Mouse (Mus musculus) Patski (cell line): ENCODE measurements around the gene Spata21. TPM values are rescaled to one million over a fixed set of nuclear protein-coding genes. Genes with fewer than 3 reads are reported as not detected.
A peak's percentile ranks its signal among the peaks of the same experiment; 100 is the strongest.
"Not testable (repeated sequence)": the region's sequence is repeated elsewhere in the genome, so short reads cannot be mapped to it uniquely, and the experiment has no call there.

Source experiments
- ATAC-seq: fragments of 100-300 bp; one replicate; pipeline ENCODE4 v1.8.0; 2021
- CTCF ChIA-PET: fragments of 350-600 bp; sonication (Branson Sonifier 250); formaldehyde crosslinking; loops from one replicate; lab custom pipeline; 2022; ENCODE audit warnings: inconsistent platforms; lab: Charles Lee
- POLR2A ChIA-PET: fragments of 350-600 bp; sonication (Branson Sonifier 250); formaldehyde crosslinking; loops from one replicate; lab custom pipeline; 2022; ENCODE audit warnings: antibody characterized with exemption, inconsistent platforms; lab: Charles Lee
- DNase-seq: peaks from one replicate; pipeline ENCODE4 v3.0.0-alpha.2; 2011; ENCODE audit warnings: low read depth, low spot score
- H3K27me3 ChIP-seq: fragments of 371-371 bp; one replicate; pipeline ENCODE4 v1.5.1; 2021
- CTCF ChIP-seq: fragments of 100-300 bp; IDR thresholded peaks from one replicate; pipeline ENCODE4 v1.5.1; 2021
- in situ Hi-C: fragments of 300-500 bp; cut with MboI; formaldehyde crosslinking; loops from 3 replicates; pipeline ENCODE4 v1.11.1; 2018; ENCODE audit warnings: low pct_unique_long_range_greater_than_20kb, mixed read lengths
- polyA plus RNA-seq: library from polyadenylated mRNA; unstranded; gene quantifications from one replicate; pipeline ENCODE4 v1.2.3, GENCODE M21; 2021

Gene Spata21
- polyA plus RNA-seq, 1 experiment from 2014 or later, result not detected

DNA sequence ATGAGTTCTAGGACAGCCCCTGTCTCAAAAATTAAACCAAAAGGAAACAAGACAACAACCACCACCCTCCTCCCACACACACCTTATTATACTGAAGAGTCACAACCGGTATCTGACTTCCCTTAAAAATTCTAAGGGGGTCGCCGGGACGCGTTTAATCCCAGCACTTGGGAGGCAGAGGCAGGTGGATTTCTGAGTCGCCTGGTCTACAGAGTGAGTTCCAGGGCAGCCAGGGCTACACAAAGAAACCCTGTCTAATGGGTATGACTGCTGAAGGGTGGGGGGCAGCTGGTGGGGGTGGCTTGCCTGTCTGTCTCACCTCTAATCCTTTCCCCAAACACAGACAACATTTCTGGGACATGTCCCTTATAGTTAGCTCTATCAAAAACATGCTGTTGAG lies 52.8 kb downstream of the Spata21 start:
- ATAC-seq (no peak), DNase-seq (no peak)
- CTCF ChIA-PET, result interaction anchor here (0.6 kb wide), 1 partner anchor 124 kb away, joined by 3 read pairs; no protein-coding TSS in a partner anchor
- POLR2A ChIA-PET, result no interaction called here
- no peak for TF ChIP-seq CTCF
- H3K27me3 ChIP-seq, result no peaks in the 10 kb centered on the region
- in situ Hi-C loops, result loop anchor here (10.0 kb wide), 1 partner anchor 224 kb away; the partner anchor contains the start of gene Fam131c

DNA sequence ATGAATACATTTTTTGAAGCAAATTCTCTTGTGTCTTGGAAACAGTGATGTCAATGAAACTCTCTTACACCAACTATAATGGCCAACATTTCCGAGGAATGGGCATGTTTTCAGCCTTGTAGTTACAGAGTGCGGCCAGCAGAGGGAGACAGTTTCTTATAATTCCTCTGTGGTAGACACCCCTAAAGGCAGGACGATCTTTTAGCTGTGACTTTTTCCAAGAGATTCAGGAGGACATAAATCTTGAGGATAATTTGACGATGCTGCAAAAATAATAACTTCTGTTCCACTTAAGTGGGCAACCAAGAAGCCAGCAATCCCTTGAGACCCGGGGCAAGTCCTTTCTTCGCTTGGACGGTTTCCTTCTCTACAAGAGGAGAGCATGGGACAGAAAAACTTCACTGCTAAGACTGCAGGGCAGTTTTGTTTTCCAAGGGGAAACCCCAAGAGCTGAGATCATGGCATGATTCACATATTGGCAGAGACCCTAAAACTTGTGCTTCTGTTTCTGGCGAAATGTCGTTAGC lies 54.2 kb downstream of the Spata21 start:
- ChIA-PET POLR2A (no interaction called here), CTCF (interaction anchor here (0.7 to 1.9 kb wide), 3 partner anchors 11 to 19 kb away, joined by 3 to 6 read pairs (median 3); no protein-coding TSS in a partner anchor)
- H3K27me3 ChIP-seq, result no peaks in the 10 kb centered on the region
- in situ Hi-C loops, result loop anchor here (10.0 kb wide), 1 partner anchor 222 kb away; the partner anchor contains the start of gene Fam131c
- DNase-seq (peak; percentile 64), ATAC-seq (no peak)
- TF ChIP-seq CTCF, result no peak

DNA sequence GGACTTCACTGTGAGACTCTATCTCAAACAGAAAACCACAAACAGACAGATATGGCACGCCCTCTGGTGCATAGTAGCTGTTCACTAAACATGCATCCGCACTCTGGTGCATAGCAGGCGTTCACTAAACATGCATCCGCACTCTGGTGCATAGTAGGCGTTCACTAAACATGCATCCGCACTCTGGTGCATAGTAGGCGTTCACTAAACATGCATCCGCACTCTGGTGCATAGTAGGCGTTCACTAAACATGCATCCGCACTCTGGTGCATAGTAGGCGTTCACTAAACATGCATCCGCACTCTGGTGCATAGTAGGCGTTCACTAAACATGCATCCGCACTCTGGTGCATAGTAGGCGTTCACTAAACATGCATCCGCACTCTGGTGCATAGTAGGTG lies 57.0 kb downstream of the Spata21 start:
- H3K27me3 ChIP-seq, POLR2A ChIA-PET, DNase-seq, ATAC-seq, CTCF ChIA-PET: not testable (repeated sequence)
- in situ Hi-C loops, result loop anchor here (10.0 kb wide), 1 partner anchor 220 kb away; the partner anchor contains the start of gene Fam131c

DNA sequence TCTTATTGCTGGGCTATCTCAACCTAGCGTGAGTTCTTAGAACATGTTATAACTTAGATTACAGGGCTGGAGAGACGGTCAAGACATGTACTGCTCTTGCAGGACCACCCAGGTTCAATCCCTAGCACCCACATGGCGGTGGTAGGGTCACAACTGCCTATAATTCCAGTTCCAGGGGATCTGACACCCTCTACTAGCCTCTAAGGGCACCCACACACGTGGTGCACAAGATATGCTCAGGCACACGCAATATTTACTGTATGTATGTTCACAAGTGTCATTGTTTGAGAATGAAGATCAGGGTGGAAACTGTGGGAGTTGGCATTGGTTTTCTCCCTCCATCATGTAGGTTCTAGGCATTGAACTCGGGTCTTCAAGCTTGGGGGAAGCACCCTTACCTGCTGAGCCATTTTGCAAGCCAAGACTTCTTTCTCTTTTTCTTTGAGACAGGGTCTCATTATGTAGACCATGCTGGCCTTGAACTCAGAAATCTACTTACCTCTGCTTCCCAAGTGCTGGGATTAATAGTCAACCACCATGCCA lies 58.4 kb downstream of the Spata21 start:
- POLR2A ChIA-PET, result no interaction called here
- TF ChIP-seq CTCF, result no peak
- in situ Hi-C loops, result loop anchor here (10.0 kb wide), 1 partner anchor 218 kb away; the partner anchor contains the start of gene Fam131c

DNA sequence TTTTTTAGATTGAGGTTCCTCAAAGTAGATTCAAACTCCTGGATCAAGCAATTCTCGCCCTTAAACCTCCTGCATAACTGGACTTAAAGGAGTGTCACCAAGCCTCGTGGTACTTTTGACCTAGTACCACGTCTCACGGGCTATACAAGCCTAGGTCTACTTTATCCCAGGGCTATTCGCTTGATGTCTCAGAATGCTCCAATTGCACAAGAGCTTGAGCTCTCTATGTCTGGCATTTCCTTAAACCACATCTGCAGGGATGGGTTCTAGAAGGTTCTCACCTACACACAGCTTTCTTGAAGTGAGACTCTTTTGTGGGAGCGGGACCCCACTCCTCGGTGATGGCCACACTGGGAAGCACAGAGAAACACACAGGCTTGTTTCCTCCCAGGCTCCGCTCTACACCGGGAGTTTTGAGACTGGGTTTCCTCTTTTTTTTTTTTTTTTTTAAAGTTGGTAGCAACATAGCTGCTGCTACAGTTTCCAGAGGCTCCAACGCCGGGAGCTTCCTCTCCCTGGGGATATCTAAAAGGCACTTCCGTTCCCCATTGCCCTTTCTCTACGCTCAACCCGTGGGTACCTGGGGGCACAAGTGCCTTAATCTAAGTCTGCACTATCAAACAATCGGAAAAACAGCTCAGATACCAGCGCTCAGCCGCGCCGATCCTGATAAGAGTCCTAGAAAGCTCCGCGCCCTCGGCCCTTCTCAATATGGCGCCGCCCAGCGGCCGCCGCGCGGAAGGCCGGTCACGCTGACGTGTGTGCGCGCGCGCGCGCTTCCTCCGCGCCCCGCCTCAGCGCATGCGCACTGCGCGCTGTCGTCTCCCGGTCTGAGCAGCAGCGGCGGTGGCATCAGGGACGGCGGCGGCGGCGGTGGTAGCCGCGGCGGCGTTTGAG lies 59.2 kb downstream of the Spata21 start, which contains the start of gene Fbxo42:
Gene Fbxo42 (plus strand): TSS at position 802 of the 897 bp plus-strand sequence.
- TF ChIP-seq CTCF, result no peak
- no peaks in the 10 kb centered on the region for H3K27me3 ChIP-seq
- ATAC-seq, result peak; percentile 56
- ChIA-PET CTCF (interaction anchor here (0.7 to 1.0 kb wide), 2 partner anchors 13 to 20 kb away, joined by 3 read pairs; no protein-coding TSS in a partner anchor), POLR2A (interaction anchor here (0.6 kb wide), 2 partner anchors 12 to 43 kb away, joined by 3 to 4 read pairs; no protein-coding TSS in a partner anchor)
- in situ Hi-C loops, result loop anchor here (10.0 kb wide), 1 partner anchor 217 kb away; the partner anchor contains the start of gene Fam131c
- no peak for DNase-seq

More for the DNA sequence above, 58.4 kb downstream of the Spata21 start:
- no peaks in the 10 kb centered on the region for H3K27me3 ChIP-seq
- CTCF ChIA-PET, result interaction anchor here (1.0 kb wide), 1 partner anchor 21 kb away, joined by 3 read pairs; no protein-coding TSS in a partner anchor
- ATAC-seq (no peak), DNase-seq (no peak)

DNA sequence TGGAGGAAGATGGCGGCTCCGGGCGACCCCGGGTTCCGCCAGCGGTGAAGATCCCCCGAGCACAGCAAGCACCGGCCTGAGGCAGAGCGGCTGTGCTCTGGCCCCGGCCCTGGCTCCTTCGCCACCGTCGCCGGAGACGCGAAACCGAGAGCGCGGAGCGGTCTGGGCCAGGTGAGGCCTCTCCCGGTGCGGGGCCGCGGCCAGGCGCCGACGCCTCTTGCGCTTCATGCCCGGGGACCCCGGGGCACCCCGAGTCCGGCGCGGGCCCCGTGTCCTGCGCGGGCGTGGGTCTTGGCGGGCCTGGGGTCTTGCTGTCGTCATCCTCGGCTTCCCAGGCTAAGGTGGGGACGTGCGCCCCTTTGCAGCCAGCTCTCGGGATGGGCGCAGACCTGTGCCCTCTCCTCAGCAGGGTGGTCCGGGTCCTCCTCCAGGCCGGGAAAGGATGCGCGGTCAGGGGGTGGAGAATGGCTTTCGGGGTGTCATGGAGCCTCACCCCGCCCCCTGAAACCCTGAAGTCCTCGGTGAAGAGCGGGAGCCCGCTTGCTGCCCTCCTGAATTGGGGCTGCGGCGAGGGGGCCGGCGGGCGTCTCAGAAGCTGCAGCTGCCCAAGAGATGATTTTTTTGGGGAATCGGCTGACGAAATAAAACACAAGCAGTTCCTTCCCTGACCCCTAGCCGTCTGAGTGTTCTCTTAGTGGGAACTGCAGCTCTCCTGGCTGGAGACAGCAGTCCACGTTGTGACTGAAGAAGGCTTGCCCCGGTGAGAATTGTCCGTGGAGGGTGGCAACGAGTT lies 60.1 kb downstream of the Spata21 start:
- ATAC-seq, result peak; percentile 52
- in situ Hi-C loops, result loop anchor here (10.0 kb wide), 1 partner anchor 217 kb away; the partner anchor contains the start of gene Fam131c
- no peak for TF ChIP-seq CTCF
- DNase-seq, result no peak
- ChIA-PET POLR2A (interaction anchor here (0.6 to 1.0 kb wide), 3 partner anchors 11 to 56 kb away, joined by 3 to 4 read pairs (median 3); no protein-coding TSS in a partner anchor), CTCF (no interaction called here)
- H3K27me3 ChIP-seq, result no peaks in the 10 kb centered on the region

DNA sequence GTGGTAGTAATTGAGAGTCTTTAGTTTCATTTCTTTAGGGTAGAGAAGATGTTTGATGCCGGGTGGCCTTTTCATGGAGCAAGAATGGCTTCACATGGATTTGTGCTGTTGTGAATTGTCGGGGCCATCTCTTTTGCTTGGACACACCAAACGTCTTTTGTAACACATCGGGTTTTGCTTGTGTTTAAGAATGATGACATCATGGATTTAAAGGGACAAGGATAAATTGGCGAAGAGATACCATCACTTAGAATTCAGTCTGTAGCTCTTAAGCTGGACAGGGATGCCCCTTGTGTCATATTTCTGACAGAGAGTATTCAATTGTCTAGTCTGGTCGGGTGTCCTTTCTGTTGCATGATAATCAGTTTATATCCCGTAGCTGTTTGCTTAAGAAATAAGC lies 61.0 kb downstream of the Spata21 start:
- in situ Hi-C loops, result loop anchor here (10.0 kb wide), 1 partner anchor 216 kb away; the partner anchor contains the start of gene Fam131c
- H3K27me3 ChIP-seq, result no peaks in the 10 kb centered on the region
- TF ChIP-seq CTCF, result no peak
- ChIA-PET POLR2A (interaction anchor here (1.0 kb wide), 1 partner anchor 55 kb away, joined by 3 read pairs; no protein-coding TSS in a partner anchor), CTCF (no interaction called here)
- no peak for DNase-seq
- ATAC-seq, result no peak

DNA sequence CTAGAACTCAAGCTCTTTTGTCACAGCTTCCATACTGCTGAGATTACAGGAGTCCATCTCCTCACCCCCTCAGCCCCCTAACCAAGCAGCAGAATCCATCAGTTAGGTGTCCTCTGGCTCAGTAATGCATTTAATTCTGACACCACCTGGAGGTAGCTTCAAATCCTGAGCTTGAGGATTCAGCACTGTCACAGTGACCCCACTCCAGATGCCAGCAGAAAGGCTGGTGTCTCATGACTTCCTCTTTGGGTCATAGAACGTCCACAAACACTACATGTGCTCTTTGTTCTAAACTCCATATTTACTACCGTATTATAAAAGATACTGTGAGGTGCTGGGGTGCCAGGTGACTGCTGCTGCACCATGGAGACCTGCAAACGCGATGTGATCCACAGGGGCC lies 69.4 kb downstream of the Spata21 start:
- ATAC-seq, result no peak
- POLR2A ChIA-PET, result no interaction called here
- in situ Hi-C loops, result no loop called here
- DNase-seq, result no peak
- CTCF ChIA-PET, result no interaction called here
- no peaks in the 10 kb centered on the region for H3K27me3 ChIP-seq
- no peak for TF ChIP-seq CTCF

DNA sequence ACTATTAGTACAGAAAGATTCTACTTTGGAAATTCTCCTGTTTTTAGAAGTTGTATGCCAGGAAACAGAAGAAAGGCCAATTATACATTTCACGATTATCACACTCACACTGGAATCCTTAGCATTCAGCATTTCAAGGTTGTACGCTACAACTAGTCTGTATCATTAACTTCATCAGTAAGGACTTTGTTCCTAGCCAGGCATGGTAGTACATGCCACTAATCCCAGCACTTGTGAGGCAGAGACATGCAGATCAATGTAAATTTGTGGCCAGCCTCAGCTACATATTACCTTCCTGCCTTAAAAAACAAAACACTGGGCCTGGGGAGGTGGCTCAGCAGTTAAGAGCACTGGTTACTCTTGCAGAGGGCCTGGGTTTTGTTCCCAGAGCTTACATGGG lies 70.5 kb downstream of the Spata21 start:
- no peak for ATAC-seq
- in situ Hi-C loops, result no loop called here
- TF ChIP-seq CTCF, result no peak
- ChIA-PET CTCF (no interaction called here), POLR2A (no interaction called here)
- DNase-seq, result no peak
- H3K27me3 ChIP-seq, result no peaks in the 10 kb centered on the region
